ENCODE assay signal across 20 mouse cellular contexts in the genomic region with DNA sequence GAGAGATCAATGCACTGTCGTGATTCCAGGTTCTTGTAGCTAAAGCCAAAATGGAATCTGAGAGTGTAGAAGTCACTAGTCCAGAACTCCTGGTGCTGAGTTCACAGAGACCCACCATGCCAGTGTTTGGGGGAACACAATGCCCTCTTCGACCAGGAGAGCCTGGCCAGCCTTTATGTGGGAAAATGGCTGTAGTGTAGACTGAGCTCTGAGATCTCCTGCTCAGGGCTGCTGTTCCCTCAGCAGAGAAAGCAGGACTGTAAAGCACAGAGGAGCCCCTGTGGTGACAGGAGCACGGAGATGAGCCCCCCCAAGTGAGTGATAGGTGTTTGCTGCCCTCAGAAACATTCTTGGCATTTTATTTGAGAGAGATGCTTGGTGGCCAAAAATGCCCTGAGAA.
"Had no signal": no experiment of that assay in that cellular context is flagged by ENCODE, and none has a peak within 500 bp of the region (broad histone marks: within the 10 kb centered on the region; RNA-seq: fewer than 3 reads in every experiment).

No protein-coding gene starts in this region.

- H3K27me3 ChIP-seq: heart, embryonic 12.5 days; heart, embryonic 13.5 days; hindbrain, embryonic 13.5 days; hindbrain, embryonic 15.5 days; intestine, embryonic 15.5 days had no signal

- H3K4me3 ChIP-seq: heart, embryonic 10.5 days; heart, embryonic 12.5 days; heart, embryonic 13.5 days; heart, embryonic 15.5 days; hindbrain, embryonic 13.5 days; hindbrain, embryonic 15.5 days; intestine, embryonic 15.5 days; kidney, embryonic 15.5 days; layer of hippocampus, adult 2 months; left cerebral cortex, adult 2 months had no signal

- ATAC-seq: hindbrain, embryonic 16.5 days; hindbrain, postnatal 0 days; inflammation-experienced regulatory T-cells, adult 6 months; intestine, embryonic 15.5 days; intestine, embryonic 16.5 days; intestine, postnatal 0 days had no signal

- DNase-seq: layer of hippocampus, adult 9-11 months; layer of hippocampus, postnatal 36 days had no signal

- H3K4me1 ChIP-seq: intestine, embryonic 15.5 days had no signal

- H3K9me3 ChIP-seq: heart, embryonic 10.5 days; heart, embryonic 12.5 days; heart, embryonic 13.5 days; heart, embryonic 15.5 days; hindbrain, embryonic 13.5 days; hindbrain, embryonic 15.5 days; intestine, embryonic 15.5 days; kidney, embryonic 15.5 days had no signal

- H3K27ac ChIP-seq: heart, embryonic 10.5 days; heart, embryonic 13.5 days; heart, embryonic 15.5 days; hindbrain, embryonic 13.5 days; hindbrain, embryonic 14.5 days; hindbrain, embryonic 15.5 days; hindbrain, postnatal 0 days; intestine, embryonic 15.5 days; kidney, embryonic 15.5 days; kidney, postnatal 0 days; layer of hippocampus, adult 2 months; left cerebral cortex, adult 2 months had no signal

- H3K4me2 ChIP-seq: heart, embryonic 11.5 days; heart, embryonic 12.5 days; heart, embryonic 13.5 days; heart, embryonic 15.5 days; hindbrain, embryonic 13.5 days; hindbrain, embryonic 14.5 days; hindbrain, embryonic 15.5 days; intestine, embryonic 15.5 days; kidney, embryonic 15.5 days had no signal

- H3K36me3 ChIP-seq: heart, embryonic 10.5 days; heart, embryonic 12.5 days; heart, embryonic 13.5 days; heart, embryonic 15.5 days; hindbrain, embryonic 13.5 days; hindbrain, embryonic 15.5 days; intestine, embryonic 15.5 days; kidney, embryonic 15.5 days had no signal

- H3K9ac ChIP-seq: heart, embryonic 12.5 days; heart, embryonic 13.5 days; heart, embryonic 15.5 days; hindbrain, embryonic 13.5 days; hindbrain, embryonic 14.5 days; hindbrain, embryonic 15.5 days; intestine, embryonic 15.5 days; kidney, embryonic 15.5 days had no signal
